8 mouse cellular contexts compared by ENCODE assay signal in genomic region chrX:60404668-60405044, GRCm38 (mm10).
DNase-seq lines count a peak whose midpoint lies in the region; ATAC-seq lines count a peak whose summit lies in the region.

No protein-coding gene starts in this region.

- peak; percentile 63 for DNase-seq in MEL-GATA-1-ER (ENCODE audit: extremely low read depth, low read depth)
- peak; percentile 88 for DNase-seq in cerebellum, adult 11-12 months
- peak; percentile 95 for DNase-seq in forebrain, embryonic 14.5 days (ENCODE audit: low spot score)
- peak; percentile 91 to 92 for DNase-seq in heart, postnatal 10 days
- peak; percentile 87 to 91 for DNase-seq in kidney, postnatal 4 days
- DNase-seq in thymus, adult 18-20 months = peak; percentile 77 to 86

- no peaks in the 10 kb centered on the region for H3K36me3 ChIP-seq in forebrain, embryonic 14.5 days (ENCODE audit: control insufficient read depth, insufficient read depth, low read length)
- H3K36me3 ChIP-seq in liver, embryonic 15.5 days (replicated peaks) = no peaks in the 10 kb centered on the region
- H3K36me3 ChIP-seq in neural tube, embryonic 14.5 days (ENCODE audit: control insufficient read depth, insufficient read depth, low read length) = no peaks in the 10 kb centered on the region

- peak; percentile 97 for ATAC-seq in forebrain, embryonic 14.5 days
- ATAC-seq in liver, embryonic 15.5 days (ENCODE audit: insufficient read depth) = peak; percentile 87
- peak; percentile 96 for ATAC-seq in neural tube, embryonic 14.5 days (ENCODE audit: low read depth)

- 33% methylated on average over 17 of the region's 17 CpGs for WGBS in forebrain, embryonic 14.5 days
- WGBS in liver, embryonic 15.5 days (ENCODE audit: insufficient replicate concordance) = 10% methylated on average over 17 of the region's 17 CpGs
- WGBS in neural tube, embryonic 14.5 days = 20% methylated on average over 13 of the region's 17 CpGs

- H3K4me3 ChIP-seq in forebrain, embryonic 14.5 days (ENCODE audit: low read depth, low read length) = peak overlapping the region; percentile 58
- H3K4me3 ChIP-seq in liver, embryonic 15.5 days (replicated peaks) = peak overlapping the region; percentile 74
- H3K4me3 ChIP-seq in neural tube, embryonic 14.5 days (ENCODE audit: low read depth, low read length) = peak overlapping the region; percentile 62

- peak overlapping the region; percentile 33 for H3K4me2 ChIP-seq in forebrain, embryonic 14.5 days (ENCODE audit: low read length)
- H3K4me2 ChIP-seq in liver, embryonic 15.5 days = peak overlapping the region; percentile 72
- peak overlapping the region; percentile 29; the same call in 1 of the 2 replicates for H3K4me2 ChIP-seq in neural tube, embryonic 14.5 days (ENCODE audit: low read depth, low read length)

- H3K9ac ChIP-seq in forebrain, embryonic 14.5 days (ENCODE audit: low read length) = peak overlapping the region; percentile 91
- peak overlapping the region; percentile 87 for H3K9ac ChIP-seq in liver, embryonic 15.5 days
- H3K9ac ChIP-seq in neural tube, embryonic 14.5 days (replicated peaks; ENCODE audit: low read depth, low read length) = peak overlapping the region; percentile 71

- H3K27me3 ChIP-seq in forebrain, embryonic 14.5 days (replicated peaks; ENCODE audit: control insufficient read depth, insufficient read depth, low read length) = no peaks in the 10 kb centered on the region
- H3K27me3 ChIP-seq in liver, embryonic 15.5 days = no peaks in the 10 kb centered on the region
- no peaks in the 10 kb centered on the region for H3K27me3 ChIP-seq in neural tube, embryonic 14.5 days (ENCODE audit: control insufficient read depth, insufficient read depth, low read length)

- intact Hi-C loops in heart, postnatal 10 days (cut with DNase I) = loop anchor here (5.0 to 10.0 kb wide), 5 partner anchors 67 to 1227 kb away; no protein-coding TSS in a partner anchor

- peaks cover 4% of the 10 kb centered on the region; the same call in 1 of the 2 replicates for H3K4me1 ChIP-seq in forebrain, embryonic 14.5 days (ENCODE audit: control insufficient read depth, insufficient read depth, low read length)
- H3K4me1 ChIP-seq in liver, embryonic 15.5 days (replicated peaks) = peaks cover 13% of the 10 kb centered on the region; the same call in 1 of the 2 replicates
- H3K4me1 ChIP-seq in neural tube, embryonic 14.5 days (ENCODE audit: control insufficient read depth, insufficient read depth, low read length) = peaks cover 6% of the 10 kb centered on the region; the same call in 1 of the 2 replicates

- no peaks in the 10 kb centered on the region for H3K9me3 ChIP-seq in forebrain, embryonic 14.5 days (replicated peaks; ENCODE audit: control insufficient read depth, low read length)
- H3K9me3 ChIP-seq in liver, embryonic 15.5 days (replicated peaks) = no peaks in the 10 kb centered on the region
- H3K9me3 ChIP-seq in neural tube, embryonic 14.5 days (ENCODE audit: control insufficient read depth, low read length) = no peaks in the 10 kb centered on the region

- H3K27ac ChIP-seq in forebrain, embryonic 14.5 days (ENCODE audit: low read depth, low read length) = peak overlapping the region; percentile 90
- peak overlapping the region; percentile 91 for H3K27ac ChIP-seq in liver, embryonic 15.5 days (replicated peaks)
- peak overlapping the region; percentile 86 for H3K27ac ChIP-seq in neural tube, embryonic 14.5 days (ENCODE audit: low read depth, low read length)

Comparison
In these comparisons a context has a peak if more than half of its experiments do, and no peak if none do; other contexts are left out.
1. Peak in every context shown above with its lines: DNase-seq, ATAC-seq, H3K4me3 ChIP-seq and H3K27ac ChIP-seq.